Mouse (Mus musculus) frontal cortex, postnatal 25 days (tissue): ENCODE results near the gene A730061H03Rik.
A peak's percentile ranks its signal among the peaks of the same experiment; 100 is the strongest.

Experiments
- DNase-seq, 2 experiments: peaks; one replicate each; pipeline ENCODE4 v3.0.0; 2022; ENCODE audit warnings: low spot score in 2 of 2

Gene A730061H03Rik

GRCm38 (mm10) chr14:55551347-55551746, 8.9 kb downstream of the A730061H03Rik start:
- DNase-seq, result no peak

GRCm38 (mm10) chr14:55550191-55550590, 10.0 kb downstream of the A730061H03Rik start:
- no peak for DNase-seq

- DNase-seq, result no peak
These were observed 15.9 kb downstream of the A730061H03Rik start for GRCm38 (mm10) chr14:55544334-55544733.

- DNase-seq, result no peak
These were observed 17.9 kb downstream of the A730061H03Rik start for GRCm38 (mm10) chr14:55542268-55542667.

GRCm38 (mm10) chr14:55540787-55541321, 19.4 kb downstream of the A730061H03Rik start:
- DNase-seq, result peak; percentile 49 to 63

- peak; percentile 45 to 60 for DNase-seq
These were observed 20.0 kb downstream of the A730061H03Rik start, which contains the start of gene Pck2 for GRCm38 (mm10) chr14:55540067-55540786. Pck2 (plus strand) TSS chr14:55540266.

- DNase-seq, result no peak
These were observed 24.0 kb downstream of the A730061H03Rik start for GRCm38 (mm10) chr14:55536116-55536745.

GRCm38 (mm10) chr14:55527940-55528339, 32.3 kb downstream of the A730061H03Rik start:
- no peak for DNase-seq

GRCm38 (mm10) chr14:55526674-55527073, 33.5 kb downstream of the A730061H03Rik start:
- DNase-seq, result no peak

- no peak for DNase-seq
These were observed 35.4 kb downstream of the A730061H03Rik start, which contains the start of gene Nrl for GRCm38 (mm10) chr14:55524785-55525184. Nrl (minus strand) TSS chr14:55524981.

- no peak for DNase-seq
These were observed 36.1 kb downstream of the A730061H03Rik start for GRCm38 (mm10) chr14:55524062-55524461.

- no peak for DNase-seq
These were observed 39.5 kb downstream of the A730061H03Rik start for GRCm38 (mm10) chr14:55520451-55521361.

- DNase-seq, result no peak
These were observed 40.6 kb downstream of the A730061H03Rik start for GRCm38 (mm10) chr14:55519604-55520003.

- DNase-seq, result peak; percentile 23 to 48
These were observed 41.3 kb downstream of the A730061H03Rik start for GRCm38 (mm10) chr14:55518897-55519296.

GRCm38 (mm10) chr14:55515846-55516245, 44.4 kb downstream of the A730061H03Rik start:
- DNase-seq, result no peak

GRCm38 (mm10) chr14:55513927-55514326, 46.3 kb downstream of the A730061H03Rik start:
- no peak for DNase-seq

- peak; percentile 31 to 45 for DNase-seq
These were observed 49.2 kb downstream of the A730061H03Rik start for GRCm38 (mm10) chr14:55511037-55511436.

- DNase-seq, result peak; percentile 24 to 40
These were observed 50.0 kb downstream of the A730061H03Rik start, which contains the start of gene Cpne6 for GRCm38 (mm10) chr14:55510125-55510731. Cpne6 (plus strand) TSS chr14:55510445.
